ENCODE assay signal across 11 mouse cellular contexts in genomic region chr8:70703287-70703686, GRCm38 (mm10). TPM values are rescaled to one million over a fixed set of nuclear protein-coding genes. Genes with fewer than 3 reads are reported as not detected.
DNase-seq lines count a peak whose midpoint lies in the region; ATAC-seq lines count a peak whose summit lies in the region.
"Had no signal": no experiment of that assay in that cellular context is flagged by ENCODE, and none has a peak within 500 bp of the region (broad histone marks: within the 10 kb centered on the region; RNA-seq: fewer than 3 reads in every experiment).

Gene Iqcn (plus strand): TSS chr8:70703457.

- WGBS in forebrain, embryonic 13.5 days, result 96% methylated on average over 3 of the region's 3 CpGs
- WGBS in forebrain, embryonic 10.5 days, result 87% methylated on average over 3 of the region's 3 CpGs
- WGBS in liver, embryonic 12.5 days (ENCODE audit: insufficient replicate concordance), result 87% methylated on average over 3 of the region's 3 CpGs
- WGBS in hindbrain, embryonic 14.5 days, result 90% methylated on average over 3 of the region's 3 CpGs
- WGBS in neural tube, embryonic 12.5 days, result 88% methylated on average over 3 of the region's 3 CpGs

- no peak for ATAC-seq in forebrain, embryonic 13.5 days
- ATAC-seq in liver, embryonic 12.5 days, result no peak
- no peak for ATAC-seq in hindbrain, embryonic 14.5 days (ENCODE audit: low FRiP score)
- ATAC-seq in neural tube, embryonic 12.5 days (ENCODE audit: low FRiP score, low read depth), result no peak

- no peak for DNase-seq in forebrain, embryonic 10.5 days (ENCODE audit: extremely low spot score, low spot score)
- no peak for DNase-seq in liver
- no peak for DNase-seq in hindbrain, embryonic 14.5 days (ENCODE audit: low spot score)
- DNase-seq in frontal cortex, postnatal 10 days (ENCODE audit: low spot score in 2 of 2), result no peak
- DNase-seq in left cerebral cortex, adult 9 months (ENCODE audit: low spot score in 2 of 2), result no peak
- DNase-seq: kidney, postnatal 25 days; thymus, adult 2 months had no signal

- H3K27ac ChIP-seq in forebrain, embryonic 13.5 days, result no peak within 1 kb of the TSS
- H3K27ac ChIP-seq in forebrain, embryonic 10.5 days, result no peak within 1 kb of the TSS
- peak within 1 kb of the TSS; percentile 18; the same call in 1 of the 2 replicates for H3K27ac ChIP-seq in liver, embryonic 12.5 days
- H3K27ac ChIP-seq in hindbrain, embryonic 14.5 days, result no peak within 1 kb of the TSS
- H3K27ac ChIP-seq in neural tube, embryonic 12.5 days, result no peak within 1 kb of the TSS
- H3K27ac ChIP-seq: limb, embryonic 12.5 days had no signal

- H3K36me3 ChIP-seq in forebrain, embryonic 13.5 days (ENCODE audit: poor library complexity, severe bottlenecking), result peaks cover 22% of the 10 kb centered on the region
- peaks cover 28% of the 10 kb centered on the region for H3K36me3 ChIP-seq in forebrain, embryonic 10.5 days (replicated peaks)
- no peaks in the 10 kb centered on the region for H3K36me3 ChIP-seq in liver, embryonic 12.5 days
- peaks cover 9% of the 10 kb centered on the region for H3K36me3 ChIP-seq in hindbrain, embryonic 14.5 days (replicated peaks; ENCODE audit: control insufficient read depth, insufficient read depth)
- peaks cover 15% of the 10 kb centered on the region for H3K36me3 ChIP-seq in neural tube, embryonic 12.5 days

- peak within 1 kb of the TSS; percentile 94; the same call in 1 of the 2 replicates for H3K4me3 ChIP-seq in forebrain, embryonic 13.5 days
- H3K4me3 ChIP-seq in forebrain, embryonic 10.5 days, result no peak within 1 kb of the TSS
- H3K4me3 ChIP-seq in liver, embryonic 12.5 days, result no peak within 1 kb of the TSS
- H3K4me3 ChIP-seq in hindbrain, embryonic 14.5 days (replicated peaks; ENCODE audit: low read length), result no peak within 1 kb of the TSS
- H3K4me3 ChIP-seq in neural tube, embryonic 12.5 days, result no peak within 1 kb of the TSS; the same call in 1 of the 2 replicates
- H3K4me3 ChIP-seq: limb, embryonic 12.5 days had no signal

- peak within 1 kb of the TSS; percentile 75 for H3K4me2 ChIP-seq in forebrain, embryonic 13.5 days
- no peak within 1 kb of the TSS for H3K4me2 ChIP-seq in liver, embryonic 12.5 days
- H3K4me2 ChIP-seq in hindbrain, embryonic 14.5 days (replicated peaks), result peak within 1 kb of the TSS; percentile 86
- peak within 1 kb of the TSS; percentile 86 for H3K4me2 ChIP-seq in neural tube, embryonic 12.5 days (replicated peaks)

- 0 out of 2 replicates have a peak within 1 kb of the TSS, but pooled peaks have one; percentile 18 for H3K9ac ChIP-seq in forebrain, embryonic 13.5 days
- no peak within 1 kb of the TSS for H3K9ac ChIP-seq in liver, embryonic 12.5 days
- H3K9ac ChIP-seq in hindbrain, embryonic 14.5 days, result no peak within 1 kb of the TSS
- 0 out of 2 replicates have a peak within 1 kb of the TSS, but pooled peaks have one; percentile 26 for H3K9ac ChIP-seq in neural tube, embryonic 12.5 days
- H3K9ac ChIP-seq: limb, embryonic 12.5 days had no signal

- H3K27me3 ChIP-seq in forebrain, embryonic 13.5 days, result no peaks in the 10 kb centered on the region
- H3K27me3 ChIP-seq in forebrain, embryonic 10.5 days (ENCODE audit: poor library complexity, severe bottlenecking), result no peaks in the 10 kb centered on the region
- no peaks in the 10 kb centered on the region for H3K27me3 ChIP-seq in liver, embryonic 12.5 days (replicated peaks)
- no peaks in the 10 kb centered on the region for H3K27me3 ChIP-seq in hindbrain, embryonic 14.5 days (ENCODE audit: control insufficient read depth, insufficient read depth, low read length)
- H3K27me3 ChIP-seq in neural tube, embryonic 12.5 days (replicated peaks), result no peaks in the 10 kb centered on the region
- H3K27me3 ChIP-seq: limb, embryonic 12.5 days had no signal

- H3K9me3 ChIP-seq in forebrain, embryonic 13.5 days (replicated peaks), result no peaks in the 10 kb centered on the region
- no peaks in the 10 kb centered on the region for H3K9me3 ChIP-seq in forebrain, embryonic 10.5 days
- no peaks in the 10 kb centered on the region for H3K9me3 ChIP-seq in liver, embryonic 12.5 days (replicated peaks)
- no peaks in the 10 kb centered on the region for H3K9me3 ChIP-seq in hindbrain, embryonic 14.5 days (ENCODE audit: control insufficient read depth, low read length)
- no peaks in the 10 kb centered on the region for H3K9me3 ChIP-seq in neural tube, embryonic 12.5 days

- peaks cover 27% of the 10 kb centered on the region for H3K4me1 ChIP-seq in forebrain, embryonic 13.5 days
- peaks cover 38% of the 10 kb centered on the region for H3K4me1 ChIP-seq in forebrain, embryonic 10.5 days
- H3K4me1 ChIP-seq in liver, embryonic 12.5 days, result peaks cover 14% of the 10 kb centered on the region
- peaks cover 23% of the 10 kb centered on the region for H3K4me1 ChIP-seq in hindbrain, embryonic 14.5 days (replicated peaks; ENCODE audit: control insufficient read depth, insufficient read depth, low read length)
- peaks cover 27% of the 10 kb centered on the region for H3K4me1 ChIP-seq in neural tube, embryonic 12.5 days

RNA-seq across cellular contexts. Expression of gene Iqcn, which starts in this region (rescaled TPM):
- 0.05 and 0.11 TPM in 2 replicates for polyA plus RNA-seq in forebrain, embryonic 13.5 days (2015; fragmentation: Nextera tagmentation; extraction: Ambion mirVana)
- polyA plus RNA-seq in forebrain, embryonic 10.5 days (2016; fragmentation: Nextera tagmentation; extraction: Ambion mirVana), result 0.02 TPM in 1 of 2 replicates, not detected in the other
- not detected in 2 replicates for polyA plus RNA-seq in liver, embryonic 12.5 days (2016; fragmentation: Nextera tagmentation; extraction: Ambion mirVana)
- 0.07 and 0.15 TPM in 2 replicates for polyA plus RNA-seq in hindbrain, embryonic 14.5 days (2014; fragmentation: Nextera tagmentation; extraction: Ambion mirVana)
- polyA plus RNA-seq in neural tube, embryonic 12.5 days (2016; fragmentation: Nextera tagmentation; extraction: Ambion mirVana), result 0.06 and 0.16 TPM in 2 replicates
- polyA plus RNA-seq: limb, embryonic 12.5 days had no signal

Comparison
In these comparisons a context has a peak if more than half of its experiments do, and no peak if none do; other contexts are left out.
1. H3K9ac ChIP-seq: peak in forebrain, embryonic 13.5 days (single experiment) and neural tube, embryonic 12.5 days (single experiment); none in liver, embryonic 12.5 days (single experiment) and hindbrain, embryonic 14.5 days (single experiment).